Mouse (Mus musculus) urinary bladder, postnatal 14 days (tissue): ENCODE measurements around the gene Morc4.
A peak's percentile ranks its signal among the peaks of the same experiment; 100 is the strongest.

Experiments used
- DNase-seq: peaks from one replicate; pipeline ENCODE4 v3.0.0; 2021; ENCODE audit warnings: low spot score

Gene Morc4

GRCm38 (mm10) chrX:139870938-139871791 is at the start of gene Morc4:
Morc4 (minus strand) TSS chrX:139871677.
- DNase-seq: peak; percentile 53

- DNase-seq: no peak
Observed at GRCm38 (mm10) chrX:139920572-139920971, 49.1 kb upstream of the Morc4 start.

- DNase-seq: no peak
Observed at GRCm38 (mm10) chrX:139891387-139891786, 19.9 kb upstream of the Morc4 start.

- no peak for DNase-seq
Observed at GRCm38 (mm10) chrX:139883221-139883620, 11.7 kb upstream of the Morc4 start.

- no peak for DNase-seq
Observed at GRCm38 (mm10) chrX:139877936-139878335, 6.5 kb upstream of the Morc4 start.

- no peak for DNase-seq
Observed at GRCm38 (mm10) chrX:139877105-139877504, 5.6 kb upstream of the Morc4 start.

- DNase-seq: peak; percentile 39
Observed at GRCm38 (mm10) chrX:139870300-139870711, 1.2 kb downstream of the Morc4 start.

- no peak for DNase-seq
Observed at GRCm38 (mm10) chrX:139859402-139859801, 12.1 kb downstream of the Morc4 start.

- DNase-seq: no peak
Observed at GRCm38 (mm10) chrX:139854795-139855194, 16.7 kb downstream of the Morc4 start.

- no peak for DNase-seq
Observed at GRCm38 (mm10) chrX:139841091-139841490, 30.4 kb downstream of the Morc4 start.

- DNase-seq: peak; percentile 5
Observed at GRCm38 (mm10) chrX:139839057-139839456, 32.4 kb downstream of the Morc4 start.

- peak; percentile 18 for DNase-seq
Observed at GRCm38 (mm10) chrX:139832464-139832863, 39.0 kb downstream of the Morc4 start.

GRCm38 (mm10) chrX:139828363-139829092 is 42.9 kb downstream of the Morc4 start:
- DNase-seq: no peak

- DNase-seq: no peak
Observed at GRCm38 (mm10) chrX:139826926-139827325, 44.6 kb downstream of the Morc4 start.

GRCm38 (mm10) chrX:139825402-139825801 is 46.1 kb downstream of the Morc4 start:
- DNase-seq: no peak

GRCm38 (mm10) chrX:139815201-139815600 is 56.3 kb downstream of the Morc4 start:
- no peak for DNase-seq

GRCm38 (mm10) chrX:139814018-139814635 is 57.4 kb downstream of the Morc4 start:
- peak; percentile 3 for DNase-seq

- DNase-seq: no peak
Observed at GRCm38 (mm10) chrX:139813299-139814002, 58.0 kb downstream of the Morc4 start.

- no peak for DNase-seq
Observed at GRCm38 (mm10) chrX:139812636-139813298, 58.7 kb downstream of the Morc4 start.

GRCm38 (mm10) chrX:139808501-139808900 is 63.0 kb downstream of the Morc4 start:
- no peak for DNase-seq

GRCm38 (mm10) chrX:139808085-139808484 is 63.4 kb downstream of the Morc4 start:
- DNase-seq: no peak
